Mouse (Mus musculus) hindbrain, embryonic 16.5 days (tissue): ENCODE results near the gene Sec31a. TPM values are rescaled to one million over a fixed set of nuclear protein-coding genes. Genes with fewer than 3 reads are reported as not detected.

Experiments used
- ATAC-seq: fragments of 200-750 bp; cut with Nextera tagmentation; 2 replicates; pipeline ENCODE4 v1.8.0; 2017; ENCODE audit warnings: moderate TSS enrichment, moderate library complexity
- H3K27ac ChIP-seq: fragments of 300-500 bp; sonication (generic); 2 replicates; pipeline ENCODE4 v1.5.1; 2014; ENCODE audit warnings: low read depth, mild to moderate bottlenecking, control low read depth, low read length, moderate library complexity
- H3K27me3 ChIP-seq: fragments of 300-500 bp; sonication (generic); replicated peaks from 2 replicates; pipeline ENCODE4 v1.6.1; 2014; ENCODE audit warnings: low read length; ENCODE audit not compliant: control insufficient read depth, insufficient read depth
- H3K36me3 ChIP-seq: fragments of 300-500 bp; sonication (generic); 2 replicates; pipeline ENCODE4 v1.6.1; 2014; ENCODE audit warnings: mild to moderate bottlenecking, low read length, moderate library complexity, mixed read lengths; ENCODE audit not compliant: control insufficient read depth, insufficient read depth
- H3K4me1 ChIP-seq: fragments of 300-500 bp; sonication (generic); 2 replicates; pipeline ENCODE4 v1.6.1; 2014; ENCODE audit warnings: low read depth, low read length; ENCODE audit not compliant: control insufficient read depth, insufficient read depth
- H3K4me2 ChIP-seq: fragments of 300-500 bp; sonication (generic); 2 replicates; pipeline ENCODE4 v1.6.1; 2014; ENCODE audit warnings: mild to moderate bottlenecking, low read length, control low read depth, moderate library complexity
- H3K4me3 ChIP-seq: fragments of 300-500 bp; sonication (generic); 2 replicates; pipeline ENCODE4 v1.5.1; 2014; ENCODE audit warnings: mild to moderate bottlenecking, low read length, control low read depth, moderate library complexity
- H3K9ac ChIP-seq: fragments of 300-500 bp; sonication (generic); 2 replicates; pipeline ENCODE4 v1.6.1; 2014; ENCODE audit warnings: low read depth, mild to moderate bottlenecking, control low read depth, low read length, moderate library complexity
- H3K9me3 ChIP-seq: fragments of 300-500 bp; sonication (generic); 2 replicates; pipeline ENCODE4 v1.6.1; 2014; ENCODE audit warnings: mild to moderate bottlenecking, low read length, moderate library complexity; ENCODE audit not compliant: control insufficient read depth
- whole genome bisulfite sequencing: fragments of 180-500 bp; shearing (Covaris S2); extraction: QIAGEN DNeasy Blood & Tissue Kit; methylation state at CpG from one replicate; pipeline ENCODE4 v1.1.7; 2014; 5-methylcytosine and 5-hydroxymethylcytosine counted together
- polyA plus RNA-seq: library from polyadenylated mRNA; unstranded; fragments of >200 nt; fragmentation: Nextera tagmentation; extraction: Ambion mirVana; gene quantifications from 2 replicates; pipeline ENCODE4 v1.2.1, GENCODE M21; 2015

The Sec31a gene
- polyA plus RNA-seq, 1 experiment from 2014 or later = 84.2 TPM

DNA sequence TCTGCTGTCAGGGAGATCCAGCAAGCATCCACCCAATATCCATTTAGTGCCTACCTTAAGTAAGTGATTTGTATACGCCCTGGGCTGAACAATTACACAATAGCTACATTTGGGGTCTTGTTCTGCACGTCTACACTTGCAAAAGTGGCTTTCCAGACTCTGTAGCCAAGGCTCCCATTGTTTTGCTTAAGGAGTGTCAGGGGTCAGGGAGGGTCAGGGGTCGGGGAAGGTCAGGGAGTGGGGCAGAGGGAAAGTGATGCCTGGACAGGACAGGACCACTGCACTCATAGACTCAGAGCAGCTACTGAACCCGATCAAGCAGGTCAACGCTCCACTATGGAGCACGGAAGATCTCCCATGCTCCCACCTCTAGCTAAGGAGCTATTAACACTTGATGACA is 72.9 kb downstream of the Sec31a start:
- Histone ChIP-seq H3K4me2 (no peak overlapping the region), H3K4me3 (no peak overlapping the region), H3K27me3 (no peaks in the 10 kb centered on the region), H3K9ac (no peak overlapping the region), H3K4me1 (no peaks in the 10 kb centered on the region), H3K9me3 (no peaks in the 10 kb centered on the region), H3K27ac (no peak overlapping the region), H3K36me3 (no peaks in the 10 kb centered on the region)
- 40% methylated on average over 6 of the region's 6 CpGs for WGBS
- ATAC-seq = no peak

DNA sequence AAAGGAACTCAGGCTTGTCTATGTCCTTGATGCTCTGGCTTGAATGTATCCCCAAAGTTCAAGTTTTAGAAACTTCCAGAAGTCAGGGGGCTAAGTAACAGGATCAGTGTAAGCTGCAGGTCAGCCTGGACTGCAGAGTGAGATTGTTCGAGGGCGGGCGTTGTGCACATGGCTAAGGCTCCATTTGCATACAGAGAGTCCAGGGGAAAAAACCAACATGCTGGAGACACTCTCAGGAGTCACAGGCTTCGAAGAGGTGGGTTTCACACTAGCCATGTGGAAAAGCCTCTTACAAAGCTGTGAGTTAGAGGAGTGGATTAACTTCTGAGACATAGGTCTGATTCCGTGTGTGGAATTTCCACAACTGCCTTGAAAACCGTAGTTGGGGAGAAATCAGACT is 73.6 kb downstream of the Sec31a start:
- Histone ChIP-seq H3K4me3 (no peak overlapping the region), H3K4me1 (no peaks in the 10 kb centered on the region), H3K27ac (no peak overlapping the region), H3K9ac (no peak overlapping the region), H3K27me3 (no peaks in the 10 kb centered on the region), H3K9me3 (no peaks in the 10 kb centered on the region), H3K4me2 (no peak overlapping the region), H3K36me3 (no peaks in the 10 kb centered on the region)
- 85% methylated on average over 6 of the region's 6 CpGs for WGBS
- no peak for ATAC-seq

DNA sequence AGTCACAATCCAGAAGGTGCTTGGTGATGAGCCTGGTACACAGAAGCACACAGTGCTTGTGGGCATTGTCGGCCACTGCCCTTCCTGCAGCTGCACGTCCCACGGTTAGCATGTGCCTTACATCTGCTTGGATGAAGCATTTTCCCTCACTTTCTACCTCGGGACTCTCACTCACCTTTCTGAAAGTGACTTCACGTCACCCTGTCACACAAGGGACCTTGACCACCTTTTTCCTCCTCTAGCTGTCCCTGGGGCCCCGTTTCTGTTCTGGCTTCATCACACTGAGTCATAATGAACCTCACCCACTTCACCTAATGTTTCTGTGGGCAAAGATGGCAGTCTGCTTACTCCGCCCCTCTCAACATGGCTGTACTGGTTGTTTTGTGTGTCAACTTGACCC is 75.0 kb downstream of the Sec31a start:
- no peak for ATAC-seq

DNA sequence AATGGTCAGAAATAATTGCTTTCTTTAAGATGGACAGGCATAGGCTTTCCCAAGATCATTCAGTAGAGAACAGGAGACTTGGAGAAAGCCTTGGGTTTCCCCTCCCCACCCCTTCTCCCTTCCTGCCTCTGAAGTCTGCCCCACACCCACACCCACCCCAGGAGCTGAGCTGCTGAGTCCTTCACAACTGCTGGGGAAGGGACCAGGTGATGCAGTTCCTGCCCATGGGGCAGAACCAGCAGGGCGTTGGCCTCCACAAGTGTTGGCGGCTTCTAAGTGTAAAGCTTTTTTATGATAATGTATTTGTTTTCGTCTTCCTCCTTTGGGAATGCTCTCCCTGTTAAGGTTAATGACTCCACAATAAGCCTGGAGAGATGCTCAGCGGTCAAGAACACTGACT is 78.2 kb downstream of the Sec31a start:
- H3K36me3 ChIP-seq = no peaks in the 10 kb centered on the region
- no peak overlapping the region for H3K27ac ChIP-seq
- no peaks in the 10 kb centered on the region for H3K27me3 ChIP-seq
- H3K4me2 ChIP-seq = no peak overlapping the region
- H3K4me1 ChIP-seq = no peaks in the 10 kb centered on the region; the same call in none of the 2 replicates
- no peaks in the 10 kb centered on the region for H3K9me3 ChIP-seq
- no peak overlapping the region for H3K4me3 ChIP-seq
- 81% methylated on average over 4 of the region's 4 CpGs for WGBS
- no peak for ATAC-seq
- no peak overlapping the region for H3K9ac ChIP-seq

More for the DNA sequence above, 75.0 kb downstream of the Sec31a start:
- H3K9me3 ChIP-seq = no peaks in the 10 kb centered on the region
- no peaks in the 10 kb centered on the region for H3K27me3 ChIP-seq
- H3K4me3 ChIP-seq = no peak overlapping the region
- no peak overlapping the region for H3K27ac ChIP-seq
- 93% methylated on average over 7 of the region's 7 CpGs for WGBS
- H3K4me1 ChIP-seq = no peaks in the 10 kb centered on the region; the same call in 1 of the 2 replicates
- H3K9ac ChIP-seq = no peak overlapping the region
- H3K36me3 ChIP-seq = no peaks in the 10 kb centered on the region
- no peak overlapping the region for H3K4me2 ChIP-seq

DNA sequence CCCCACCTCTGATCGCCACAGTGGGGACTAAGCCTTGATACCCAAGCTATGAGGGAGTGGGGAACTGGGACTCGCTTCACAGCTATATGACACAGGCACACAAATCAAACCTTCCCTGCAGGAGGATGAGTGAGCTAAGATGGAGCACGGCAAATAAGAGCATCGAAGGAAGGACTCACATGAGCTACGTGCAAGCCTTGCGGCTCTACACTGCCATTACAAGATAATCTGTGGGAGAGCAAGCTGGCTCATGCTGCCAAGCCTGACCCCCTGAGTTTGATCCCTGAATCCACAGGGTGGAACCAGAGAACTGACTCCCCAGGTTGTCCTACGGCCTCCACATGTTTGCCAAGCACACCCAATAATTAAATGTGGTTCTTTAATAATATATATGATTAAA is 79.2 kb downstream of the Sec31a start:
- WGBS = 83% methylated on average over 7 of the region's 7 CpGs
- no peak for ATAC-seq

DNA sequence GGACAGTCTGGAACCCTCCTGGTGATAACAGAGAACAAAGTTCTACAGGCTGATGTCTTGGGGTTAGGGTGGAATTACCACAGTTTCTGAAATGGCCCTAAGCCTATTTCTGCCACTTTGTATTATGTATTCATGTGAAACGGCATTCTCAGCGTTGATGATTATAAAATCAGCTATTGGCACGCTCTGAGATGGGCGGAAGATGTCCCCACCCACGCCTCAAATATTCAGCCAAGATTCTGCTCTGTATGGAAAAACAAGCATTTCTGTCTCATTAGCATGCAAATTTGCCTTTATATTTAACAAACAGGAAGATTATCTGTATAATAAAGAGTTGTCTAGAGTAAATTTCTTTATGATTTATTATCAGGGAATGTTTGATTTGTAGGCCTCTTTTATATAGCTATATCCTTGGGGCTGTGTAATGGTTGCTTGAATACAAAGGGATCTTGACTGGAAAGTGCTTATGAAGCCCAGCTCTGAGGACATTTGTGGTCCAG is 80.4 kb downstream of the Sec31a start:
- no peaks in the 10 kb centered on the region; the same call in none of the 2 replicates for H3K4me1 ChIP-seq
- no peak overlapping the region for H3K4me2 ChIP-seq
- no peak overlapping the region for H3K4me3 ChIP-seq
- H3K27me3 ChIP-seq = no peaks in the 10 kb centered on the region
- no peak overlapping the region for H3K27ac ChIP-seq
- no peaks in the 10 kb centered on the region for H3K36me3 ChIP-seq
- no peak overlapping the region for H3K9ac ChIP-seq
- ATAC-seq = no peak
- WGBS = 62% methylated on average over 5 of the region's 5 CpGs
- no peaks in the 10 kb centered on the region for H3K9me3 ChIP-seq

More for the DNA sequence above, 79.2 kb downstream of the Sec31a start:
- Histone ChIP-seq H3K27ac (no peak overlapping the region), H3K36me3 (no peaks in the 10 kb centered on the region), H3K9ac (no peak overlapping the region), H3K9me3 (no peaks in the 10 kb centered on the region), H3K4me1 (no peaks in the 10 kb centered on the region; the same call in none of the 2 replicates), H3K27me3 (no peaks in the 10 kb centered on the region), H3K4me3 (no peak overlapping the region), H3K4me2 (no peak overlapping the region)

DNA sequence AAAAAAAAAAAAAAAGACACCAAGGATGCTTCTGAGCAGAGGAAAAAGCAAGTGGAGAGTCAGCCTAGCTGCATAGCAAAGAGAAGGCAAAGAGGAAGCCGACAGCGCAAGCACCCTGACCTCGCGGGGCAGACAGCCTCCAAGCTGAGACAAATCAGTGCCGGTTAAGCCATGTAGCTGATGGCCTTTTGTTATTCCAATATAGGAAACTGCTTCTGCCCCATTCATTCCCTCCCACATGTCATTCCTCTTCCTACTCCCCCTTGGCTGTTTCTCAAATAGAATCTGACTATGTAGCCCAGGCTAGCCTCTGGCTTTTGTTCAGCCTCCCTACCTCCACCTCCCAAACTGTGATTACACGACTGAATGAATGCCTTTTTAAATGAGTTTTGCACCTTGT is 81.3 kb downstream of the Sec31a start:
- no peak for ATAC-seq
- 39% methylated on average over 6 of the region's 6 CpGs for WGBS

DNA sequence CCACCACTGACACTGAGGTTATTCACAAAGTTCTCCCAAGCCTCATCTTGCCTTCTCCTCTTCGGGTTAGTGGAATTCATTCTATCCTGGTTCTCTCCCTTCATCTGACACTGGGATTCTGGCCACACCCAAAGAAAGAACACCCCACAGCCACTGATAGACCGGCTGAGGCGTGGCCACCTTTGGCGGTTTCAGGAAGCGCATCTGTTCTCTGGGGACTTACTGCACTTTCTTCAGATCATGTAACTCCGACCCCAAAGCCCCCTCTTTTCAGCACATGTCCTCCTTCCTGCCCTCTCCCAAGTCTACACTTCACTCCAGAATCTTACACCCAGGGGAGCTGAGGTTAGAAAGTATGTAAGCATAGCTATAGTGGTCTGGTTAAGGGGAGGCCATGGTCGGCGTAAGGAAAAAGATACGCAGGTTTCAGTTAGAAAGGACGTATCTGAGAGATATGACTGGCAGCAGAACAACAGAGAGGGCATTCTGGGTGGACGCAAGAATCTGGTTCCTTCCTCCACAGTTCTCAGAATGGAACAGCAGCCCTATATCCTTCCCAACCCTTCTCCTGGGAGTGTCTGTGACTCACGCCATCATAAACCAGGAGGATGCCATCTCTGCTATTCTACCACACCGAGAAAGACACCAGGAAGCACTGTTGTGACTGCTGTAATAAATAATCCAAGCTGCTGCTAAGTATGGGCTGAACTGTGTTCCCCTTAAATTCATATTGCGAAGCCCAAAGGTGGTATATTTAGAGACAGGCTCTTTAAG is 82.2 kb downstream of the Sec31a start:
- no peak for ATAC-seq
- Histone ChIP-seq H3K9me3 (no peaks in the 10 kb centered on the region), H3K4me1 (no peaks in the 10 kb centered on the region; the same call in none of the 2 replicates), H3K4me2 (no peak overlapping the region), H3K4me3 (no peak overlapping the region), H3K27me3 (no peaks in the 10 kb centered on the region), H3K27ac (no peak overlapping the region), H3K9ac (no peak overlapping the region), H3K36me3 (no peaks in the 10 kb centered on the region)
- 68% methylated on average over 14 of the region's 14 CpGs for WGBS

More for the DNA sequence above, 81.3 kb downstream of the Sec31a start:
- Histone ChIP-seq H3K4me2 (no peak overlapping the region), H3K4me1 (no peaks in the 10 kb centered on the region; the same call in none of the 2 replicates), H3K27ac (no peak overlapping the region), H3K9ac (no peak overlapping the region), H3K36me3 (no peaks in the 10 kb centered on the region), H3K9me3 (no peaks in the 10 kb centered on the region), H3K4me3 (no peak overlapping the region), H3K27me3 (no peaks in the 10 kb centered on the region)

DNA sequence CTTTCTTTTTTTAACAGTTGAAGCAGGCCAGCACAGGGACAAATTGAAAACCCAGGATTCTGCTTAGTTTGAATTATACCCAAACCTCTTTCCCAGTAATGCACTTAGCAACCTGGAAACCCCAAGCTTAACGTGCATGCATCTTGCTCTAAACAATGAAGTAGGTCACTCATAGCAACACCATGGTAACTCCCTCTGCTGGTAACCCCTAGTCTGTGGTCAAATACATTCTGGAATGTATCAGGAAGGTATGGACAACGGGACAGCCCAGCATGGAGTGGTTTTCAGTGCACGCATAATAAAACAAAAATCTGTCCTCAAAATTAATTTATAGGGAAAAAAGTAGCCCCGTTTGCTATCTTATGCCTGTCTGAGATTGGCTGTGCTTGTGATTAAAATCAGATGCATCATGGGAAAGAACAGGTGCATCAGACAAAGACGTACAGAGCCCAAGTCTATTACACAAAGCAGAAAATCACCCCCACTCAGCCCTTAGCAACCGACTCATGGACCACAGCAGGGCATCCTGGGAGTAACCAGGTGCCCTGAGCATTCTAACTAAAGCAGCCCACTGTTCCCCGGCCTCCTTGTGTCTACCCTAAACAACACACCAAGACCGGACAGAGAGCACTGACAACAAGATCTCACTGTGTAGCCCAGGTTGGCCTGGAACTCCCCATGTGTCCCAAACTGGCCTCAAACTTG is 83.6 kb downstream of the Sec31a start:
- Histone ChIP-seq H3K4me1 (no peaks in the 10 kb centered on the region; the same call in none of the 2 replicates), H3K4me3 (no peak overlapping the region), H3K4me2 (no peak overlapping the region), H3K9me3 (no peaks in the 10 kb centered on the region), H3K27ac (no peak overlapping the region), H3K9ac (no peak overlapping the region), H3K27me3 (no peaks in the 10 kb centered on the region), H3K36me3 (no peaks in the 10 kb centered on the region)
- 26% methylated on average over 8 of the region's 8 CpGs for WGBS
- peak; percentile 57 for ATAC-seq
